Mouse (Mus musculus): ENCODE measurements at regions not wholly inside any gene's neighbourhood (a gene's known extent, or its start where the extent isn't known, plus 50 kb on each side); places are given as distances from the start of the nearest gene placed in this dataset.

GRCm38 (mm10) chr1:169233368-169233767 lies 297.9 kb downstream of the Nuf2 start:
- Histone ChIP-seq H3K27ac (ENCODE audit: control insufficient read depth, low read depth, low read length) (no peak overlapping the region), H3K79me2 (ENCODE audit: control insufficient read depth, insufficient read depth, low read length, poor library complexity) (no peaks in the 10 kb centered on the region), H3K27me3 (ENCODE audit: control insufficient read depth in 1 of 2, insufficient read depth in 2 of 2, low read length in 2 of 2) (no peaks in the 10 kb centered on the region), H3K36me3 (ENCODE audit: control insufficient read depth in 1 of 2, insufficient read depth in 2 of 2, low read length in 2 of 2) (no peaks in the 10 kb centered on the region), H3K4me3 (ENCODE audit: control insufficient read depth in 1 of 2, insufficient read depth in 1 of 2, low read depth in 2 of 2, low read length in 2 of 2) (no peak overlapping the region), H3K4me1 (ENCODE audit: control insufficient read depth in 1 of 2, insufficient read depth in 2 of 2, low read length in 2 of 2) (no peaks in the 10 kb centered on the region), H3K9me3 (replicated peaks; ENCODE audit: insufficient read depth, low read length) (no peaks in the 10 kb centered on the region), H3K9ac (ENCODE audit: control insufficient read depth, low read depth, low read length, poor library complexity, severe bottlenecking) (no peak overlapping the region)
- TF ChIP-seq NRF1 (IDR thresholded peaks at IDR 0.05; ENCODE audit: insufficient read depth, low read depth, low read length, poor library complexity, severe bottlenecking) (no peak), E2F4 (IDR thresholded peaks at IDR 0.05; ENCODE audit: borderline replicate concordance, low read depth, low read length) (no peak), MAX (IDR thresholded peaks at IDR 0.05; ENCODE audit: low read length) (no peak), SIN3A (IDR thresholded peaks at IDR 0.05; ENCODE audit: low read length) (no peak), CTCF (IDR thresholded peaks at IDR 0.05 in 2 of 3, conservative IDR thresholded peaks at IDR 0.05 in 1 of 3; ENCODE audit: control insufficient read depth in 1 of 3, insufficient read depth in 1 of 3, low read depth in 2 of 3, low read length in 3 of 3, poor library complexity in 1 of 3, severe bottlenecking in 1 of 3) (no peak), MXI1 (IDR thresholded peaks at IDR 0.05; ENCODE audit: low read depth, low read length) (no peak)
- DNase-seq (ENCODE audit: low read depth, low spot score), result no peak

- Histone ChIP-seq H3K79me2 (ENCODE audit: control insufficient read depth, insufficient read depth, low read length, poor library complexity) (no peaks in the 10 kb centered on the region), H3K27ac (ENCODE audit: control insufficient read depth, low read depth, low read length) (no peak overlapping the region), H3K27me3 (ENCODE audit: control insufficient read depth in 1 of 2, insufficient read depth in 2 of 2, low read length in 2 of 2) (no peaks in the 10 kb centered on the region), H3K4me3 (ENCODE audit: control insufficient read depth in 1 of 2, insufficient read depth in 1 of 2, low read depth in 2 of 2, low read length in 2 of 2) (no peak overlapping the region), H3K4me1 (ENCODE audit: control insufficient read depth in 1 of 2, insufficient read depth in 2 of 2, low read length in 2 of 2) (no peaks in the 10 kb centered on the region), H3K9me3 (replicated peaks; ENCODE audit: insufficient read depth, low read length) (no peaks in the 10 kb centered on the region), H3K36me3 (ENCODE audit: control insufficient read depth in 1 of 2, insufficient read depth in 2 of 2, low read length in 2 of 2) (no peaks in the 10 kb centered on the region), H3K9ac (ENCODE audit: control insufficient read depth, low read depth, low read length, poor library complexity, severe bottlenecking) (no peak overlapping the region)
- DNase-seq (ENCODE audit: low read depth, low spot score), result no peak
- TF ChIP-seq SMC3 (IDR thresholded peaks at IDR 0.05; ENCODE audit: low read depth, low read length) (no peak), JUND (IDR thresholded peaks at IDR 0.05; ENCODE audit: low read depth, low read length) (no peak), ZC3H11A (IDR thresholded peaks at IDR 0.05; ENCODE audit: low read depth, low read length) (no peak), ETS1 (IDR thresholded peaks at IDR 0.05; ENCODE audit: low read depth, low read length) (no peak), POLR2A (IDR thresholded peaks at IDR 0.05; ENCODE audit: control insufficient read depth in 1 of 2, insufficient read depth in 1 of 2, low read depth in 1 of 2, low read length in 2 of 2, poor library complexity in 1 of 2) (no peak), MYC (IDR thresholded peaks at IDR 0.05; ENCODE audit: low read depth, low read length) (no peak)
Observed at GRCm38 (mm10) chr1:169230097-169230496, 301.2 kb downstream of the Nuf2 start.

DNA sequence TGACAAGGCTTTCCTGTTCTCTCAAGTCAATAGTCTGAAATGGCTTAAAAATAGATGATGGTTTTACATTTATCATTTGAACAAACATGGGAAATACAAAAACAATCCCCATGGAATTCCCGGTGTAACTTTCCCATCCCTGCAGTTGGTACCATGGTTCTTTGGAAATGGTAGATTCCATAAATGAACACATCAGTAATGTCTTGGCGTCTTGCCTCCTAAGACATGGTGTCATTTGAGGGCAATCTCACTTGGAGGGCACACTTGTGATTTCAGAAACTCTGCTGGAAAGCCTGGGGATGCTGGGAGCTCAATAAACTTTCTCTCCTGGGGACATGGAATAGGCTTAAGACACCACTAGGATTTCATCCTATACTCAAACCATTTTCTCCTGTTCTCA lies 306.8 kb downstream of the Nuf2 start:
- Histone ChIP-seq H3K36me3 (ENCODE audit: control insufficient read depth in 1 of 2, insufficient read depth in 2 of 2, low read length in 2 of 2) (no peaks in the 10 kb centered on the region), H3K4me1 (ENCODE audit: control insufficient read depth in 1 of 2, insufficient read depth in 2 of 2, low read length in 2 of 2) (no peaks in the 10 kb centered on the region), H3K27ac (ENCODE audit: control insufficient read depth, low read depth, low read length) (no peak overlapping the region), H3K27me3 (ENCODE audit: control insufficient read depth in 1 of 2, insufficient read depth in 2 of 2, low read length in 2 of 2) (no peaks in the 10 kb centered on the region), H3K79me2 (ENCODE audit: control insufficient read depth, insufficient read depth, low read length, poor library complexity) (no peaks in the 10 kb centered on the region), H3K4me3 (ENCODE audit: control insufficient read depth in 1 of 2, insufficient read depth in 1 of 2, low read depth in 2 of 2, low read length in 2 of 2) (no peak overlapping the region), H3K9me3 (replicated peaks; ENCODE audit: insufficient read depth, low read length) (no peaks in the 10 kb centered on the region), H3K9ac (ENCODE audit: control insufficient read depth, low read depth, low read length, poor library complexity, severe bottlenecking) (no peak overlapping the region)
- no peak for DNase-seq (ENCODE audit: low read depth, low spot score)
- TF ChIP-seq JUND (IDR thresholded peaks at IDR 0.05; ENCODE audit: low read depth, low read length), result no peak
- TF ChIP-seq MAFK (IDR thresholded peaks at IDR 0.05; ENCODE audit: borderline replicate concordance, low read depth, low read length), result no peak
- TF ChIP-seq TCF12 (IDR thresholded peaks at IDR 0.05; ENCODE audit: low read depth, low read length), result no peak
- TF ChIP-seq RAD21 (IDR thresholded peaks at IDR 0.05; ENCODE audit: low read depth, low read length), result no peak
- no peak for TF ChIP-seq MXI1 (IDR thresholded peaks at IDR 0.05; ENCODE audit: low read depth, low read length)
- TF ChIP-seq GATA1 (IDR thresholded peaks at IDR 0.05; ENCODE audit: low read depth, low read length), result no peak
- TF ChIP-seq POLR2AphosphoS5 (IDR thresholded peaks at IDR 0.05; ENCODE audit: borderline replicate concordance, low read depth, low read length), result no peak
- no peak for TF ChIP-seq NELFE (IDR thresholded peaks at IDR 0.05; ENCODE audit: low read depth, low read length)
- TF ChIP-seq BHLHE40 (IDR thresholded peaks at IDR 0.05; ENCODE audit: borderline replicate concordance, low read depth, low read length), result no peak
- no peak for TF ChIP-seq MYC (IDR thresholded peaks at IDR 0.05; ENCODE audit: low read depth, low read length)
- no peak for TF ChIP-seq KAT2A (conservative IDR thresholded peaks at IDR 0.05; ENCODE audit: low read depth, low read length)
- no peak for TF ChIP-seq MEF2A (IDR thresholded peaks at IDR 0.05; ENCODE audit: extremely low read depth, insufficient replicate concordance, low read depth, low read length, poor library complexity, severe bottlenecking)
- no peak for TF ChIP-seq NRF1 (IDR thresholded peaks at IDR 0.05; ENCODE audit: insufficient read depth, low read depth, low read length, poor library complexity, severe bottlenecking)
- TF ChIP-seq POLR2AphosphoS2 (IDR thresholded peaks at IDR 0.05; ENCODE audit: low read length), result no peak
- TF ChIP-seq MAZ (IDR thresholded peaks at IDR 0.05; ENCODE audit: low read depth, low read length), result no peak
- TF ChIP-seq ZNF384 (IDR thresholded peaks at IDR 0.05; ENCODE audit: low read depth, low read length), result no peak
- no peak for TF ChIP-seq TAL1 (IDR thresholded peaks at IDR 0.05; ENCODE audit: low read length)

Data from MEL (cell line).